Mouse (Mus musculus): ENCODE data around the gene Urod.

Gene Urod

DNA sequence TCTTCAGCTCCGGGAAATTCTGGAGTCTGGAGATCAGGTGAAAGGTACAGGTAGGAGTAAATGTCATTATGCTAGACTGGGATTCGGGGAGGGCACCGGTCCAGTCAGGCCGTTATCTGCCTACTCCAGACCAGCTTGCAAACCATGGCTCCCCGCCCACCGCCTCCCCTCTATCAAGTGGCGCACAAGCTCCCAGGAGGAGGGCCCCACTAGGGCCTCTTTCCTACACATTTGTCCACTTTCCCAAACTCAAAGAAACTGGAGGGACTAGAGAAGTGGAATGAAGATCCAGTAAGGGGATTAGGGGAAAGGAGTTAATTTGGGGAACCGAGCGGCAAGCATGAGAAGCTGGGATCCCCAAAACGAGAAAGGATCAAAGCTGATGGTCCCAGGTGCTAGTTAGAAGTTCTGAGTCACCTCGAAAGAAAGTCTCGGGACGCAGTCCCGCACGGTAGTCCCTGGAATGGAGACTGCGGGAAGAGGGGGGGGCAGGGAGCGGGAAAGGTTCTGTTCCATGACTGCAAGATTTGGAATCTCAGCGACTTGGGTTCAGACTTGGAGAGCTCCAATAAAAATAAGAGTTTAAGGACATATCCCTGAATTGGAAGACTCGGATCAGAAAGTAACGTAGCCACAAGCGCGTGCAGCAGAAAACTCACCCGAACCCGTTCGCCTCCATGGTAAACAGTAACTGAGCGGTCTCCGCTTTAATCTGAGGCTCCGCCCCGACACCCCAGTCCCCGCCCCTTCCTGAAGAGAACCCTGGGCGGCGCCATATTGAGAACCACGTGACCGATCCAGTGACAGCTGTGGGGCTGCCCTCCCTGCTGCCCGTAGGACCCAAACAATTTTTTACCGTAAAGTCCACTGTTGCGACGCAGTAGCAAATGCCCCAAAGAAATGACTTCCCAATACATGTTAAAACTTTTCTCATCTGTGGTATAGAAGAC lies at the start of gene Urod:
Gene Urod, minus strand, starts transcription at position 742 of the 950 bp plus-strand sequence.
- CTCF ChIA-PET = interaction anchor here (1.0 kb wide), 1 partner anchor 162 kb away, joined by 4 read pairs; the partner anchor contains the start of gene Rps8

- CTCF ChIA-PET = no interaction called here
Measured at GRCm38 (mm10) chr4:117041283-117041721, 47.1 kb upstream of the Urod start.

DNA sequence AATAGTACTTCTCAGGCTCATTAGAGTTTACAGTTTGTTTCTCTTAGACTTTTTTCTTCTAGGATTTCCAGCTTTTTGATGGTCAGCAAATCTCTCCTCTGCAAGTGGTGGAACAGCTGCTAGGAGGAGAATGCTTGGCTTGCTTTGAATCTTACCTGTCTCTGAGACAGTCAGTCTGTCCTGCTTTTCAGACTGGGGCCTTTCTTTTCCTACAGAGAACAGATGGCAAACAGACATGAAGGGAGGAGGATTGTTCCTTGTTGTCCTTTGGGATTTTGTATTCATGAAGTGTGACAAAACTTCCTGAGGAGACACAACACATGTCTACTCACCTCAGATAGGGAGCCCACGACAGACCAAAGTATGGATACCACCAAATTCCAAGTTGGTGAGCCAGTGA lies 46.6 kb upstream of the Urod start:
- CTCF ChIA-PET = no interaction called here

DNA sequence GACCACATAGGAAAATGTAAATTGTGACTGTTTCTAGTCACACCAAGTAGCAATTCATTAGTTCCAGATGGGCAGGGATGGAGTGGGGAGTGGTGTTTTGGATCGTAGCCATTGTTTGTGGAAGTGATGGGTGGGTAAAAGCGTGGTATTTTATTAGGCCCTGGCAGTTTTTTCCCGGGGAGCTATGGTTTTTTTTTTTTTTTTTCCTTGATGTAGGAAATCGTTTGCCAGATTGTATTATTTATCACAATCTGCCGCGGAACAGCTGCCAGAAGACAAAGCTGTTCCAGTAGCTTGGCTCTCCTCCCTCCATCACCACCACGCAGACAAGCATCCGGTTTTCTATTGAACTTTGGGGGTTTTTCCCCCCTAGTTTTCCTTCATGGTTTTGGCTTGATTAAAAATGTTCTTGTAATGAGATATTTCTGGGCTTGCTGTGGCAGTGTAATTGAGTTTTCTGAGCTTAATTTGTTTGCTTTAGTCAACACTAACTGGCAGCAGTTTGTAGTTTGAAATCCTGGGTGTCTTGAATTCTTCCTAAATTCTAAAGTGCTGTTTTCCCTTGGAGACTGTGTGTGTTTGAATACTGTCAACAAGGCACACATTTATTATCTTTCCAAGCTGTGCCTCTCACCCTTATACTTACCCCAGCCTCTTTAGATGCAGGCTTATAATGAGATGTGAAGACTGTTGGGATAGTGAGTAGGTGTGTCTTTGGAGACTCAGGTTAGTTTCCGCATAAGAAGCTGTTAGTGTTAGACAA lies 45.9 kb upstream of the Urod start:
- CTCF ChIA-PET = interaction anchor here (0.5 kb wide), 1 partner anchor 77 kb away, joined by 3 read pairs; no protein-coding TSS in a partner anchor

DNA sequence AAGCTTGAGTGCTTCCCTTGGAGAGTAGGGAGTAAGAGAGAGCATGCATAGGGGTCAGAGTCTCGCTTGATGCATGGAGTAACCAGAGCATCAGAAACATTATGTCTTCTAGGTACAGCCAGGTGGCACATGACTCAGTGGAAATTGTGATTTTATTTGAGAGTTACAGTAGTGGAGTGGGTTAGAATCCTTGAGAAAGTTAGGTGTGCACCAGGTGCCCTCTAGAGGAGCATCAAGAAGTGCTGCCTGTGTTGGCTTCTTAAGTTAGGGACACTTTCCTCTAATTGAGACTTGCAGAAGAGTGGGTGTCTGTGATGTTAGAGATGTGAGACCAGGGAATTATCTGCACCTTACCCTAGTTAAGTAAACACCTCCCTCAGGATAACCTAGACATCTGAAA lies 36.9 kb upstream of the Urod start:
- CTCF ChIA-PET = no interaction called here

DNA sequence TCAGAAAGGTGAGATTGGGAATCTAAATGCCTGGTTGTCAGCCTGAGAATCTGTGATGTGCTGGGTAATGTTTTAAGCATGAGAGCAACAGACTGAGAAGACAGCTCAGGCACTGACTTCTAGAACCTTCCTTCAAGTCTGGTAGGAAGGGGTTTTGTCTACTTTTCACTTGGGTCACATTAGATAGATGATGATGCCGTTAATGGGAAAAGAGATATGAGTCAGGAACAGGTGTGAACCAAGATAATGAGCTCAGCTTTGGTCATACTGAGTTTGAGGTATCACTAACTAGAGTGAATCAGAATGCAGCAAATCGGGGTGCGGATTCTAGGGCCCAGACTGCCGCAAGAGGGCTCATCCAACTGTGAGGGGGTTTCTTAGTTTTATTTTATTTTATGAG lies 29.3 kb upstream of the Urod start:
- CTCF ChIA-PET = no interaction called here

GRCm38 (mm10) chr4:117019206-117020134 lies 25.3 kb upstream of the Urod start, which contains the start of gene Eif2b3:
Eif2b3 (plus strand) TSS chr4:117019402.
- CTCF ChIA-PET = no interaction called here

DNA sequence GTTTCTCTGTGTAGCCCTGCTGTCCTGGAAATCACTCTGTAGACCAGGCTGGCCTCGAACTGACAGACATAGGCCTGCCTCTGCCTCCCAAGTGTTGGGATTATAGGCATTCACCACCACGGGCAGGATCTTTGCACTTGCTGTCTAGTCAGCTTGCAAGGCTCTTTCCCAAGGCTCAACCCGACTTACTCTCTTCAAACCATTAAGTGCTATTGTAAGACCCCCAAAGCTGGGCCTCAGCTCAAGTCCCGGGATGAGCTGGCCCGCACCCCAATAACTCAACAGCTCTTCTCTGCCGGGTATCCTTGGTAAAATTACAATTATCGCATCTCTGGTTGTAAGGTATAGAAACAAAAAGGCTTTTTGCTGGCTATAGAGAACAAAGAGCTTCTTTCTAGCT lies 24.1 kb upstream of the Urod start:
- CTCF ChIA-PET = no interaction called here

DNA sequence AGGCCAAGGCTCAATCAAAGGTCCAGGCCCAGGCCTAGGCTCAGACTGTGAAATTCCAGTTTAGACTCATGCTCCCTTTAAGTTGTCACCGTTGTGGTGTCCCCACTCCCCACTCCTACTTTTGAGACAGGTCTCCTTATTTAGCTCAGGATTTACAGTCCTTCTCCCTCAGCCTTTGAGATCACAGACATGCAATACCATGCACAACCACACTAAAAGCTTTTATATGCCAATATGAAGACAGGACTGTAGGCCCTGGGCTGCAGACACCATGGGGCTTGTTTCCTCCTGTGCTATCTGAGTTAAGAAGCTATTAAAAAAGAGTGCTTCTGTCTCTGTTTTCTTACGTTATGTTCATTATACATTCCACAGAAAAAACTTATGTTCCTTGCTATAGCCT lies 23.5 kb upstream of the Urod start:
- CTCF ChIA-PET = no interaction called here

DNA sequence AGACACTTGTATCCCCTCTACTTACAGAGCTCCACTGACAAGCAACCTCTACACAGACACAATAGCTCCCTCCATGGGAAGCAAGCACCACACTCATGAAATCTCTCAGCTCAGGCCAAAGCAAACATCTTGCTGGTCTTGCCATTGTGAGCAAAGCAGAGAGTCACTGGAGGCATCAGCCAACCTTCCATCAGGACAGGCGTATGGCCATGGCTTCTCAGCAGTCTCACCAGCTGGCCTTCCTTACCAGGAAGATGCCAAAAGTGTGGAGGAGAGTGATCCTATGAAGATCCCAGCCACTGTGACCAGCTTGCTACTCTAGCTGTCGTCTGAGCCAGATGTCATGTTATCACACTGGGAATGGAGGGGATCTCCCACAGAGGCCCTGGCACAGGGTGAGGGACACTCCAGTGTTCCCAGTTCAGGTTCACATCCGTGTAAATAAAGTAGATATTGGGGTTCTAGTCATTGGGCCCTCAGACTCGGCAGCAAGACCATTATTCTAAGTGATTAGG lies 20.7 kb upstream of the Urod start:
- CTCF ChIA-PET = interaction anchor here (0.7 kb wide), 1 partner anchor 200 kb away, joined by 3 read pairs; no protein-coding TSS in a partner anchor

- CTCF ChIA-PET = no interaction called here
Measured at GRCm38 (mm10) chr4:117013596-117013995, 19.4 kb upstream of the Urod start.

GRCm38 (mm10) chr4:117010231-117010630 lies 16.0 kb upstream of the Urod start:
- CTCF ChIA-PET = interaction anchor here (0.6 to 1.0 kb wide), 2 partner anchors 13 to 146 kb away, joined by 3 to 7 read pairs; no protein-coding TSS in a partner anchor

GRCm38 (mm10) chr4:117007058-117007457 lies 12.8 kb upstream of the Urod start:
- CTCF ChIA-PET = no interaction called here

DNA sequence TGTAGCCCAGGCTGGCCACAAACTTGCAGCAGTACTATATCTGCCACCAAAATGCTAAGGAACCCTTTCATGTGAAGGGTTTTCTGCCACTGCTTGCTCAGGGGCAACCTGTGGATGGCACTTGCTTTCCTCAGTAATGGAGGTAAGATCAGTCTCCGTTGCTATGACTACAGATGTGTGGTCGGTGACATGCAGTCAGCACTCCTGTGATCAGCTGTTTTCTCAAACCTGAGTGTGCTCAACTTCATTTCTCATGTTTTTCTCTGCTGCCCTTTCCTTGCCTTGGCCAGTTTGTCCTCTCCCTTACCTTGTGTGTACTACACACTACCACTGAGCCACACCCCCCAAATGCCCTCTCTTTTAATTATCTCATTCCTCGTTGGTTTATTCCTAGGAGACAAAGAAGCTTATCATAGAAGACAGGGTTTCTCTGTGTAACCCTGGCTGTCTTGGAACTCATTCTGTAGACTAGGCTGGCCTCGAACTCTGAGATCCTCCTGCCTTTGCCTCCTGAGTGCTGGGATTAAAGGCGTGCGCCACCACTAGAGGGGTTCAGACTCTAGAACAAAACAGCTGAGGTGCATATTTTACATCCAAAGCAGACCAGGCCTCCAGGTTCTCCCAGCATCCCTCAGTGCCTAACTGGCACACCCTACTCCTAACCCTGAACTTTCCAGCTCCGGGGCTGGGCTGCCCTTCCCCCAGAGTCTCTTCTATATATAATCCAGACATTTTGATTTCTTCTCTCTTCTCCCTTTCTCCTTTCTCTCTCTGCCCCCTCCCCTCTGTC lies 11.6 kb upstream of the Urod start:
- CTCF ChIA-PET = no interaction called here

GRCm38 (mm10) chr4:117004649-117005048 lies 10.4 kb upstream of the Urod start:
- CTCF ChIA-PET = no interaction called here

GRCm38 (mm10) chr4:117002543-117003521 lies 8.6 kb upstream of the Urod start:
- CTCF ChIA-PET = interaction anchor here (0.5 to 0.7 kb wide), 2 partner anchors 89 to 138 kb away, joined by 3 to 6 read pairs; no protein-coding TSS in a partner anchor

GRCm38 (mm10) chr4:117001957-117002356 lies 7.7 kb upstream of the Urod start:
- CTCF ChIA-PET = no interaction called here

DNA sequence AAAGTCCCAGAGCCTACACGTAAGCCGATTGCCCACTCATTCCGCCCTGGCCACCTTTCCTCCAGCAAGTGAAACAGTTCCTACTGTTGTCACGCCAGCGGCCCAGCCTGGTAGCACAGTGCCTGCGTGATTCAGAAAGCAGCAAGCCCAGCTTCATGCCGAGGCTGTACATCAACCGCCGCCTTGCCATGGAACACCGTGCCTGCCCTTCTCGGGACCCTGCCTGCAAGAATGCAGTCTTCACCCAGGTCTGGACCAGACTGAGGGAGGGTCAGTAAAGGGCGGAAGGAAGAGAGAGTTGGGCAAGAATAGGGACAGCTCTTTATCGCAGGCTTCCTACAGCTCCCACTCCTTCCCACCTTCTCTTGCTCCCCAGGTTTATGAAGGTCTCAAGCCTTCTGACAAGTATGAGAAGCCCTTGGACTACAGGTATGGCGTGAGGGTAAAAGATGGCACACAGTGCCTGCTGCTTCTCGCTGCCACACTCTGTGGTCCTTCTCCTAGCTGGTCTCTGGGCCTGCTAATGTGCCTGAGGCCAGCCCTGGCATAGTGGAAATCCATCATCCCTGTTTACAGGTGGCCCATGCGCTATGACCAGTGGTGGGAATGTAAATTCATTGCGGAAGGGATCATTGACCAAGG lies 5.4 kb upstream of the Urod start:
- CTCF ChIA-PET = no interaction called here

GRCm38 (mm10) chr4:116995798-116996135 lies 1.6 kb upstream of the Urod start:
- CTCF ChIA-PET = no interaction called here

Data from spleen, embryonic (tissue).